Mouse (Mus musculus) CH12.LX (cell line): ENCODE results near the gene Gas7. TPM values are rescaled to one million over a fixed set of nuclear protein-coding genes. Genes with fewer than 3 reads are reported as not detected.

Source experiments
- DNase-seq: peaks from one replicate; pipeline ENCODE4 v3.0.0-alpha.2; 2013; ENCODE audit errors: extremely low read depth
- H3K27ac ChIP-seq: 2 replicates; pipeline ENCODE4 v1.5.1; 2012; ENCODE audit warnings: low read depth, mild to moderate bottlenecking, control low read depth, moderate library complexity; ENCODE audit not compliant: insufficient read depth
- H3K27me3 ChIP-seq: replicated peaks from 2 replicates; pipeline ENCODE3; 2012; ENCODE audit warnings: inconsistent platforms
- H3K36me3 ChIP-seq, 2 experiments: replicated peaks in 1 of 2; 2 replicates each; pipeline versions ENCODE3 to v1.6.1; 2012; ENCODE audit warnings: inconsistent platforms in 1 of 2, low read length in 1 of 2, mild to moderate bottlenecking in 1 of 2, mixed read lengths in 1 of 2, moderate library complexity in 1 of 2; ENCODE audit not compliant: control insufficient read depth in 1 of 2, insufficient read depth in 1 of 2
- H3K4me1 ChIP-seq, 2 experiments: 2 replicates each; pipeline ENCODE4 v1.6.1; 2012; ENCODE audit warnings: inconsistent platforms in 1 of 2, moderate library complexity in 1 of 2; ENCODE audit not compliant: insufficient read depth in 2 of 2, control insufficient read depth in 1 of 2
- H3K4me2 ChIP-seq: 2 replicates; pipeline ENCODE4 v1.6.1; 2012; ENCODE audit warnings: low read depth, mild to moderate bottlenecking, control low read depth; ENCODE audit not compliant: poor library complexity, insufficient read depth, severe bottlenecking
- H3K4me3 ChIP-seq, 3 experiments: fragments of 150-350 bp in 1 of 3; sonication (generic) in 1 of 3; replicated peaks in 1 of 3; 2 replicates each; pipeline versions ENCODE3 to v1.5.1; 2011 to 2012; ENCODE audit warnings: low read depth in 2 of 3, low read length in 2 of 3, mild to moderate bottlenecking in 2 of 3, moderate library complexity in 2 of 3, control low read depth in 1 of 3, improper control_type of control experiment in 1 of 3, inconsistent platforms in 1 of 3, mixed read lengths in 1 of 3; ENCODE audit not compliant: poor library complexity in 1 of 3
- H3K79me2 ChIP-seq: replicated peaks from 2 replicates; pipeline ENCODE4 v1.6.1; 2012; ENCODE audit warnings: mild to moderate bottlenecking, moderate library complexity; ENCODE audit not compliant: control insufficient read depth, poor library complexity, insufficient read depth, severe bottlenecking; ENCODE audit errors: extremely low read depth
- H3K9ac ChIP-seq: 2 replicates; pipeline ENCODE4 v1.6.1; 2012; ENCODE audit warnings: low read depth, mild to moderate bottlenecking, control low read depth, moderate library complexity; ENCODE audit not compliant: insufficient read depth
- H3K9me3 ChIP-seq: replicated peaks from 2 replicates; pipeline ENCODE3; 2012; ENCODE audit warnings: low read length, inconsistent platforms, mixed read lengths
- CHD1 ChIP-seq: IDR thresholded peaks from 2 replicates; pipeline ENCODE4 v1.6.1; 2012; ENCODE audit warnings: low read depth, low read length, improper control_type of control experiment, inconsistent platforms
- CTCF ChIP-seq, 2 experiments: IDR thresholded peaks in 1 of 2; conservative IDR thresholded peaks in 1 of 2; 2 replicates each; pipeline ENCODE4 v1.5.1; 2011 to 2012; ENCODE audit warnings: low read depth in 2 of 2, low read length in 2 of 2, improper control_type of control experiment in 1 of 2, inconsistent platforms in 1 of 2, mild to moderate bottlenecking in 1 of 2, moderate library complexity in 1 of 2
- ETS1 ChIP-seq: conservative IDR thresholded peaks from 2 replicates; pipeline ENCODE4 v1.6.1; 2012; ENCODE audit warnings: low read depth, mild to moderate bottlenecking, inconsistent platforms, low read length, improper control_type of control experiment, moderate library complexity
- GABPA ChIP-seq: IDR thresholded peaks from 2 replicates; pipeline ENCODE4 v1.6.1; 2012; ENCODE audit warnings: low read depth, low read length, improper control_type of control experiment, inconsistent platforms; ENCODE audit not compliant: insufficient replicate concordance
- JUN ChIP-seq: IDR thresholded peaks from 2 replicates; pipeline ENCODE4 v1.6.1; 2011; ENCODE audit warnings: low read depth, mild to moderate bottlenecking, low read length, improper control_type of control experiment, moderate library complexity; ENCODE audit not compliant: insufficient read depth
- KAT2A ChIP-seq: IDR thresholded peaks from 2 replicates; pipeline ENCODE4 v1.6.1; 2012; ENCODE audit warnings: low read length, improper control_type of control experiment, inconsistent platforms; ENCODE audit not compliant: insufficient replicate concordance
- MXI1 ChIP-seq: IDR thresholded peaks from 2 replicates; pipeline ENCODE4 v1.6.1; 2011; ENCODE audit warnings: mild to moderate bottlenecking, low read depth, low read length, improper control_type of control experiment
- MYC ChIP-seq: IDR thresholded peaks from 2 replicates; pipeline ENCODE4 v1.6.1; 2011; ENCODE audit warnings: low read depth, mild to moderate bottlenecking, improper control_type of control experiment, low read length
- NELFE ChIP-seq: IDR thresholded peaks from 2 replicates; pipeline ENCODE4 v1.6.1; 2011; ENCODE audit warnings: low read depth, low read length, improper control_type of control experiment
- NRF1 ChIP-seq: IDR thresholded peaks from 2 replicates; pipeline ENCODE4 v1.6.1; 2014; ENCODE audit warnings: low read depth, mild to moderate bottlenecking, inconsistent platforms, low read length, improper control_type of control experiment, moderate library complexity
- SMC3 ChIP-seq: IDR thresholded peaks from 2 replicates; pipeline ENCODE4 v1.6.1; 2011; ENCODE audit warnings: low read depth, low read length, improper control_type of control experiment
- TBP ChIP-seq: conservative IDR thresholded peaks from 2 replicates; pipeline ENCODE4 v1.6.1; 2011; ENCODE audit warnings: low read depth, low read length, improper control_type of control experiment
- TCF12 ChIP-seq: IDR thresholded peaks from 2 replicates; pipeline ENCODE4 v1.6.1; 2014; ENCODE audit warnings: low read depth, mild to moderate bottlenecking, inconsistent platforms, low read length, improper control_type of control experiment
- UBTF ChIP-seq: IDR thresholded peaks from 2 replicates; pipeline ENCODE4 v1.6.1; 2012; ENCODE audit warnings: low read depth, mild to moderate bottlenecking, inconsistent platforms, low read length, improper control_type of control experiment, moderate library complexity
- USF1 ChIP-seq: IDR thresholded peaks from 2 replicates; pipeline ENCODE4 v1.6.1; 2014; ENCODE audit warnings: low read depth, mild to moderate bottlenecking, inconsistent platforms, low read length, improper control_type of control experiment
- ZKSCAN1 ChIP-seq: IDR thresholded peaks from 2 replicates; pipeline ENCODE4 v1.6.1; 2012; ENCODE audit warnings: low read depth, inconsistent platforms, low read length, improper control_type of control experiment, borderline replicate concordance
- dilution Hi-C: fragments of 300-500 bp; cut with MboI; formaldehyde crosslinking; loops from 2 replicates; pipeline ENCODE4 v1.14.3; 2020; ENCODE audit warnings: low sequenced_read_pairs; ENCODE audit not compliant: extremely low pct_unique_long_range_greater_than_20kb, extremely low pct_ligation_motif_present
- in situ Hi-C: fragments of 300-500 bp; cut with MboI; formaldehyde crosslinking; loops from 3 replicates; pipeline ENCODE4 v1.14.3; 2019; ENCODE audit warnings: low sequenced_read_pairs, low pct_ligation_motif_present, low pct_unique_long_range_greater_than_20kb, mixed read lengths
- polyA plus RNA-seq: library from polyadenylated mRNA; unstranded; fragments of >175 nt; gene quantifications from 2 replicates; pipeline ENCODE4 v1.2.1, GENCODE M21; 2012; ENCODE audit warnings: low read depth; ENCODE audit not compliant: insufficient read length
- total RNA-seq, 2 experiments: library from RNA; depleted of rRNA; stranded (reverse); fragments of 300-350 nt in 1 of 2; fragments of >200 nt in 1 of 2; gene quantifications; 2 replicates each; pipeline ENCODE4 v1.2.3; 2012 to 2014

Gas7 gene
- total and polyA plus RNA-seq, 3 experiments, result 7.0 to 20.8 (median 7.0) TPM

GRCm38 (mm10) chr11:67670031-67670430, 214.8 kb downstream of the Gas7 start:
- Histone ChIP-seq H3K4me2 (no peak overlapping the region), H3K27ac (no peak overlapping the region), H3K4me3 (no peak overlapping the region), H3K36me3 (peaks cover 0 to 78% of the 10 kb centered on the region in 2 experiments), H3K79me2 (no peaks in the 10 kb centered on the region), H3K27me3 (no peaks in the 10 kb centered on the region), H3K9ac (no peak overlapping the region), H3K9me3 (no peaks in the 10 kb centered on the region), H3K4me1 (no peaks in the 10 kb centered on the region)
- no peak for DNase-seq
- TF ChIP-seq TBP, result no peak
- no peak for TF ChIP-seq USF1
- no peak for TF ChIP-seq TCF12
- in situ Hi-C loops (no loop called here), dilution Hi-C loops (no loop called here)

GRCm38 (mm10) chr11:67672140-67672539, 216.9 kb downstream of the Gas7 start:
- Histone ChIP-seq H3K9me3 (no peaks in the 10 kb centered on the region), H3K4me1 (peaks cover 0 to 10% of the 10 kb centered on the region in 2 experiments; a peak in 2 of 4 replicates), H3K9ac (no peak overlapping the region), H3K4me3 (no peak overlapping the region), H3K27me3 (no peaks in the 10 kb centered on the region), H3K27ac (no peak overlapping the region), H3K4me2 (no peak overlapping the region), H3K79me2 (no peaks in the 10 kb centered on the region), H3K36me3 (peaks cover 0 to 71% of the 10 kb centered on the region in 2 experiments)
- no peak for DNase-seq
- dilution Hi-C loops, result no loop called here
- in situ Hi-C loops, result no loop called here
- TF ChIP-seq UBTF (no peak), MYC (no peak), MXI1 (no peak), SMC3 (no peak), CTCF (conservative IDR thresholded peaks at IDR 0.05 in 1 of 2, IDR thresholded peaks at IDR 0.05 in 1 of 2; ENCODE audit: low read depth in 2 of 2, low read length in 2 of 2) (no peak), CHD1 (no peak), TCF12 (no peak), ZKSCAN1 (no peak), NRF1 (no peak), USF1 (no peak), JUN (no peak), NELFE (no peak), KAT2A (no peak), GABPA (no peak), ETS1 (no peak)
